Mouse (Mus musculus) thymus, postnatal 14 days (tissue): Measurements from ENCODE around the gene Spats2.
"Not testable (repeated sequence)": the region's sequence is repeated elsewhere in the genome, so short reads cannot be mapped to it uniquely, and the experiment has no call there.

Experiments used
- DNase-seq: peaks from one replicate; pipeline ENCODE4 v3.0.0; 2021

The Spats2 gene

GRCm38 (mm10) chr15:99231998-99232397 is 106.3 kb downstream of the Spats2 start:
- peak; percentile 37 for DNase-seq

DNA sequence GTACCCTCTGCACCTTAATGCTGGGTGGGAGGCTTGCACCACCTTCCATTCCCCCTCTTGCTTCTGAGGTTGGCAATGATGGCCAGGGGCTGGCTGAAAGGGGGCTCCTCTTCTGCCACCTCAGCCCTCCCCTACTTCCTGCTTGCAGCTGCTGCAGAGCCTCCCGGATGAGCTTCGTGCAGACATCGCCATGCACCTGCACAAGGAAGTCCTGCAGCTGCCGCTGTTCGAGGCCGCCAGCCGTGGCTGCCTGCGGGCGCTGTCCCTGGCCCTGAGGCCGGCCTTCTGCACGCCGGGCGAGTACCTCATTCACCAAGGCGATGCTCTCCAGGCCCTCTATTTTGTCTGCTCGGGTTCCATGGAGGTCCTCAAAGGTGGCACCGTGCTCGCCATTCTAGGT is 108.0 kb downstream of the Spats2 start:
- peak; percentile 90 for DNase-seq

DNA sequence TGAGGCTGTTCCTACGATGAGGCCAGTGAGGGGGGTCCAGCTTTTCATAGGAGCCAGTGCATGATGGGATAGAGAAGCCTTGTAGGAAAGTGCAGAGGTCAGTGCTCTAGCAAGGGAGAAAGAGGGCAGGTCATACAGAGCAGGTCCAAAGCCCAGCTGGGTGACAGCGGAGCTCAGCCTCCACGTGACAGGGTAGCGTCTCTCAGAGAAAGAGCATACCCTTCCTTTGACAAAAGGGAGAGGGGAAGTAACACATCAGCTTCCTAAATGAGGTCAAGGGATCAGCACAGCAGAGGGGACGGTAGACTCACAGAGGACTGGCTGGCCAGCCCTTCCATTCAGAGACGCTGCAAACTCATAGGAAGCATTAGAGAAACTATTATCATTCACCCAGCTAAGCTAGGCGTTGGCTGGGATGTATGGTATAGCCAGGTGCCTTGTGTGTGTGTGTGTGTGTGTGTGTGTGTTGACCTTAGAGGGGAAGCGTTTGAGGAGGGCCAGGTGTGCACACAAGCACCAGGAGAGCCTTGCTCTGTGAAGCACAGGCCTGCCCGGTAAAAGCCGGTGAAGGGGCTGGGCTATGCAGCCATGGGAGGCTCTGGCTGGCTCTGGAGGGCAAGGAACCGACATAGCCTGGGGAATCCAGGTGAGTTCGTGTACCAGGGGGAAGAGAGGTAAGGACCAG is 108.8 kb downstream of the Spats2 start:
- peak; percentile 67 for DNase-seq

GRCm38 (mm10) chr15:99238006-99238405 is 112.3 kb downstream of the Spats2 start:
- DNase-seq: peak; percentile 79

DNA sequence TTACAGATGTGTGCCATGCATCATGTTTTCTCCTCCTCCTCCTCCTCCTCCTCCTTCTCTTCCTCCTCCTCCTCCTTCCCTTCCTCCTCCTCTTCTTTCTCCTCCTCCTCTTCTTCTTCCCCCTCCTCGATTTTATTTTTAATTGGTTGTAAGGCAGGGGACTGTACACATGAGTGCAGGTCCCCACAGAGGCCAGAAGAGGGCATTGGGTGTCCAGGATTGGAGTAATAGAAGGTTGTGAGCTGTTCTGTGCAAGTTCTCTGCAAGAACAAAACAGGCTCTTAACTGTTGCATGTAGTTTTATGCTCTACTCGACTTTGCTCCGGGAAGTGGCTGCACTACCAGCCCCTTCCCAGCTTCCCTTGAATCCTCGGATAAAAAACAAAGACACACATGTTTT is 114.4 kb downstream of the Spats2 start:
- no peak for DNase-seq

- DNase-seq: no peak
Measured at GRCm38 (mm10) chr15:99241249-99241648, 115.5 kb downstream of the Spats2 start.

GRCm38 (mm10) chr15:99242045-99242444 is 116.3 kb downstream of the Spats2 start:
- DNase-seq: no peak

- not testable (repeated sequence) for DNase-seq
Measured at GRCm38 (mm10) chr15:99246736-99247135, 121.0 kb downstream of the Spats2 start.

DNA sequence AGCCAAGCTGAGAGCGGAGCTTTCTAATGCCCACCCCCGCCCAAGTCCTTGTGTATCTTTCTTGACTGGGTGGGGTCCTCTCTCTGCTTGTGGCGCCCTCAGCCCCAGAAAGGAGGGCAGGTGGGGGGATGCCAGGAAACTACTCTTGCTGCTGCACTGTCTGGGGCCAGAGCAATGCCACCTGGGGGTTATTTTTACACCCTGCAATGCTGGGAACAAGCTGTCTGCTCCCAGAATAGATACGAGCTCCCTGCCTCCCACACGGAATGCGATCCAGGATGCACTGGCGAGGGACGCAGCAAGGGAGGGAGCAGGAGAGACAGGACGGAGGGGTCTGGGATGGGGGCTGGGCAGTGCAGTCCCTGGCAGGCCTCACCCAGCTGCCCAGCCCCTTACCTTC is 123.3 kb downstream of the Spats2 start:
- no peak for DNase-seq

- DNase-seq: no peak
Measured at GRCm38 (mm10) chr15:99249938-99250337, 124.2 kb downstream of the Spats2 start.

- DNase-seq: peak; percentile 44
Measured at GRCm38 (mm10) chr15:99251111-99251510, 125.4 kb downstream of the Spats2 start.

GRCm38 (mm10) chr15:99251626-99252380 is 126.1 kb downstream of the Spats2 start, which contains the start of gene Mcrs1:
TSS of gene Mcrs1 (minus strand) at chr15:99251961.
- DNase-seq: peak; percentile 97

DNA sequence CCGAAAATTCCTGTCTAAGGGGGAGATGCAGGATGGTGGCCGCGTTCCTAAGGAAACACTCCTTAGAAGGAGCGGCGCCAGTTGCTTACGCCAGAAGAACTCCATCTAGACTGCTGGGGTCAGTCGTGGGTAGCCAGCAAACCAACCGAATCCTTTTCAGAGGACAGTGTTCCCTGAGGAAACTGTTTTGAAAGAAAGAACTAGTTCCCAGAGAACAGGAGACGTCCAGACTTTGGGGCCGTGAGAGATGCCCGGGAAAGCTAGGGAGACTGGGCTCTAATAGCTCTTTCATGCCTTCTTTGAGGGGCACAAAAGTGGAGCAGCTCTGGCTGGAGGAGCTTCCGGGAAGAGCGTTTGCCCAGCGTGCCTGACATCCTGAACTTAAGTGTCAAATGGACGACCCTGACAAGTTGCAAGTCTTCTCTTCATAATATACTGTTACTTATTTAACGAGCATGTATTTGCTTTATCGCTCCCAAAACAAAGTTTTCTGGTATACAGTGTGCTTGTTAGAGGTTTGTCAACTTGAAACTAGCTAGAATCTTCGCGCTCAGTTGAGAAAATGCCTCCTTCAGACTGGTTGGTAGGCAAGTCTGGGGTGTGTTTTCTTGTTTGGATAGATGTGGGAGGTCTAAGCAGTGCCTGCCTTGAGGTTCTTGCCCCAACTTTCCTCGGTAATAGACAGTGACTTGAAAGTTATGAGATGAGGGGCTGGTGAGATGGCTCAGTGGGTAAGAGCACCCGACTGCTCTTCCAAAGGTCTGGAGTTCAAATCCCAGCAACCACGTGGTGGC is 126.9 kb downstream of the Spats2 start:
- peak; percentile 23 for DNase-seq

DNA sequence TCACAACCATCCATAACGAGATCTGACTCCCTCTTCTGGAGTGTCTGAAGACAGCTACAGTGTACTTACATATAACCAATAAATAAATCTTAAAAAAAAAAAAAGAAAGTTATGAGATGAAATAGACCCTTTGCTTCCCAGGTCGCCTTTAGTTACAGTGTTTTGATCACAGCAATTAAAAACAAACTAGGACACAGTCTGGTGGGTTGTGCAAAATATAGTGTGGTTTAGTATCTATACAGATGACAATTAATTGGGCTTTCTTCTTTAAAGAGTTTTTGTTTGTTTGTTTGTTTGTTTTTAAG is 127.4 kb downstream of the Spats2 start:
- not testable (repeated sequence) for DNase-seq

DNA sequence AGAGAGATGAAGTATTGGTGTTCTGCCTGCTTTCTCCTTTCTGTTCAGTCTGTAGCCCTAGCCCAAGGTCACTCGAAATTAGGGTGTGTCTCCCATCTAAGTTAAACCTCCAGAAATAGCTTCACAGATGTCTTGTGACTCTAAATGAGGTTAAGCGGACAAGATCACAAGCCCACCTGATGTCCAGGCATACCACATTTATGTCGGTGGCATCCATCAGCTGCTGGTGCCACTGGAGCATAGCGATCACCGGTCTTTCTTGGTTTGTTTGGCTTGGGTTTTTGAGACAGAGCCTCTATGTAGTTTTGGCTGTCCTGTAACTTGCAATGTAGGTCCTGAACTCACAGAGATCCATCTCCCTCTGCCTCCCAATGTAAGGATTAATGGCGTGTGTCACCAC is 128.1 kb downstream of the Spats2 start:
- DNase-seq: no peak

GRCm38 (mm10) chr15:99254477-99255005 is 128.8 kb downstream of the Spats2 start:
- DNase-seq: no peak

- DNase-seq: no peak
Measured at GRCm38 (mm10) chr15:99255241-99255749, 129.6 kb downstream of the Spats2 start.

DNA sequence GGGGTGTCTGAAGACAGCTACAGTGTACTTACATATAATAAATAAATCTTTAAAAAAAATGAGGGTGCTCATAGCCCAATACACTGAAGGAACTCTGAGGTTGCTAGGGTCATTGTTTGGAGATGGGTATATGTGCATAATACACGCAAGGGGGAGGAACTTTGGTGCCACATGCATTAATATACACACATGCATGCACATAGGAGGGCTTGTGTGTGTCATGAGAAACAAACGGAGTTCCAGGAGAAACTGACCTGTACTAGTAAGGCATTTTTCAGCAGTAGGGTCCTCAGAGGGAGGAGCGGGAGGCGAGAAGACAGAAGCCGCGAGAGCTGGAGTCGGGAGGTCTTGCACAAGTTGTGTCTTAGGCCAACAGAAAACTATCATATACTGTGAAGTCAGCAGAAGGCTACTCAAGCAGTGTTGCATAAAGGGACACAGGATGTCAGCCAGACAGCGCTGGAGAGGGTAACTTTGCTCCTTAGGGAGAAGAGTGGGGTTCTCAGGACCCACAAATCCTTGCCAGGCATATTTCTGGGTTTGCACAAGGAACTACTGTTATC is 133.5 kb downstream of the Spats2 start:
- no peak for DNase-seq

DNA sequence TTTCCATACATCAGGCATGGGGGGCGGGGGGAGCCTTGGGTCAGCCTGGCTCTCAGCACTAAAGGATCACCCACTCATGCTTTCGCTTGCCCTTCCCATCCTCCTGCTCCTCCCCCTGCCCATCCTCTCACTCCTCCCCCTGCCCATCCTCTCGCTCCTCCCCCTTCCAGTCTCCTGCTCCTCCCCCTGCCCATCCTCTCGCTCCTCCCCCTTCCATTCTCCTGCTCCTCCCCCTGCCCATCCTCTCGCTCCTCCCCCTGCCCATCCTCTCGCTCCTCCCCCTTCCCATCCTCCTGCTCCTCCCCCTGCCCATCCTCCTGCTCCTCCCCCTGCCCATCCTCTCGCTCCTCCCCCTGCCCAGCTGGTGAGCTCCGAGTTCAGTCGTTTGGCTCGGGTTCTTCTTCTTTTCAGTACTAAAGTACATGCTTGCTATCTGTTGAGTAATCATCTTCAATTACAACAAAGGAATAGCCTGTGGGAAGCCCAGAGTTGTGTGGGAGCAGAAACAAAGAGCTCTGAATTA is 134.1 kb downstream of the Spats2 start:
- peak; percentile 67 for DNase-seq

DNA sequence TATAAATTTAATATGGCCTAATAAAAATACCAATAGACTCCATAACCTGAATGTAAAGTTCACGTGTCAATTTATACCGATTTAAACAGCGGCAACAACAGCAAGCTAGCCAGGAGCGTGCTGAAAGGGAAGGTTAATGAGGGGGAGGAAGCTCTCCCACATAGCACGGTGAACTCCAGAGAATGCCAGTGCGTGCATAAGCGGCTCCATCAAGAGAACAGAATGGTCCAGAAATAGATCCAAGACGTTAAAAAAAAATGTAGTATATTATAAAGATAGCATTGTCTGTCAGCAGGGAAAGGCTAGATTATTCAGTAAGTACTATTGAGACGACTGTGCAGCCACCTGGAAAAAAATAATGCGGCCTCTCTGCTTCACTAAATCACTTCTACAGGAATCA is 137.0 kb downstream of the Spats2 start:
- no peak for DNase-seq
